Mouse (Mus musculus) liver, embryonic 12.5 days (tissue): ENCODE results near the gene Nrxn3. TPM values are rescaled to one million over a fixed set of nuclear protein-coding genes. Genes with fewer than 3 reads are reported as not detected.

ENCODE experiments used
- ATAC-seq: fragments of 200-750 bp; cut with Nextera tagmentation; 2 replicates; pipeline ENCODE4 v1.8.0; 2017; ENCODE audit warnings: moderate number of reproducible peaks, mild to moderate bottlenecking, moderate library complexity
- H3K27ac ChIP-seq: fragments of 300-500 bp; sonication (generic); 2 replicates; pipeline ENCODE4 v1.5.1; 2016; ENCODE audit warnings: mild to moderate bottlenecking
- H3K27me3 ChIP-seq: fragments of 300-500 bp; sonication (generic); replicated peaks from 2 replicates; pipeline ENCODE4 v1.6.1; 2016; ENCODE audit warnings: mild to moderate bottlenecking, moderate library complexity
- H3K36me3 ChIP-seq: fragments of 300-500 bp; sonication (generic); 2 replicates; pipeline ENCODE4 v1.6.1; 2016; ENCODE audit warnings: mild to moderate bottlenecking, moderate library complexity
- H3K4me1 ChIP-seq: fragments of 300-500 bp; sonication (generic); 2 replicates; pipeline ENCODE4 v1.6.1; 2016
- H3K4me2 ChIP-seq: fragments of 300-500 bp; sonication (generic); 2 replicates; pipeline ENCODE4 v1.6.1; 2016; ENCODE audit warnings: mild to moderate bottlenecking, moderate library complexity
- H3K4me3 ChIP-seq: fragments of 300-500 bp; sonication (generic); 2 replicates; pipeline ENCODE4 v1.5.1; 2016; ENCODE audit warnings: mild to moderate bottlenecking, moderate library complexity
- H3K9ac ChIP-seq: fragments of 300-500 bp; sonication (generic); 2 replicates; pipeline ENCODE4 v1.6.1; 2016; ENCODE audit warnings: mild to moderate bottlenecking, moderate library complexity
- H3K9me3 ChIP-seq: fragments of 300-500 bp; sonication (generic); replicated peaks from 2 replicates; pipeline ENCODE4 v1.6.1; 2016; ENCODE audit warnings: mild to moderate bottlenecking, moderate library complexity
- WGBS: fragments of 180-500 bp; shearing (Covaris S2); methylation state at CpG from one replicate; pipeline ENCODE4 v1.1.7; 2016; ENCODE audit not compliant: insufficient replicate concordance; 5-methylcytosine and 5-hydroxymethylcytosine counted together
- polyA plus RNA-seq: library from polyadenylated mRNA; unstranded; fragments of >200 nt; fragmentation: Nextera tagmentation; extraction: Ambion mirVana; gene quantifications from 2 replicates; pipeline ENCODE4 v1.2.1, GENCODE M21; 2016

Nrxn3 gene
- polyA plus RNA-seq, 1 experiment from 2014 or later, result 1.4 TPM

GRCm38 (mm10) chr12:89260076-89260475, 537.4 kb downstream of the Nrxn3 start:
- Histone ChIP-seq H3K4me1 (no peaks in the 10 kb centered on the region), H3K9me3 (peaks cover 5% of the 10 kb centered on the region; the same call in 1 of the 2 replicates), H3K27ac (no peak overlapping the region), H3K4me3 (no peak overlapping the region), H3K4me2 (no peak overlapping the region), H3K27me3 (no peaks in the 10 kb centered on the region), H3K36me3 (no peaks in the 10 kb centered on the region), H3K9ac (no peak overlapping the region)
- ATAC-seq, result no peak
- WGBS, result 76% methylated on average over 24 of the region's 24 CpGs

GRCm38 (mm10) chr12:89262261-89262660, 539.6 kb downstream of the Nrxn3 start:
- H3K4me1 ChIP-seq, result no peaks in the 10 kb centered on the region
- ATAC-seq, result no peak
- H3K27ac ChIP-seq, result no peak overlapping the region
- 49% methylated on average over 1 of the region's 1 CpGs for WGBS
- H3K9ac ChIP-seq, result no peak overlapping the region
- H3K36me3 ChIP-seq, result no peaks in the 10 kb centered on the region
- H3K9me3 ChIP-seq, result peaks cover 5% of the 10 kb centered on the region; the same call in 1 of the 2 replicates
- no peak overlapping the region for H3K4me2 ChIP-seq
- H3K4me3 ChIP-seq, result no peak overlapping the region
- H3K27me3 ChIP-seq, result no peaks in the 10 kb centered on the region

GRCm38 (mm10) chr12:89282362-89283343, 560.0 kb downstream of the Nrxn3 start:
- 52% methylated on average over 6 of the region's 6 CpGs for WGBS
- H3K4me2 ChIP-seq, result no peak overlapping the region
- H3K4me1 ChIP-seq, result no peaks in the 10 kb centered on the region
- ATAC-seq, result no peak
- H3K27ac ChIP-seq, result no peak overlapping the region
- H3K4me3 ChIP-seq, result no peak overlapping the region
- no peaks in the 10 kb centered on the region for H3K36me3 ChIP-seq
- no peaks in the 10 kb centered on the region for H3K9me3 ChIP-seq
- H3K27me3 ChIP-seq, result no peaks in the 10 kb centered on the region
- no peak overlapping the region for H3K9ac ChIP-seq

GRCm38 (mm10) chr12:89284412-89284811, 561.7 kb downstream of the Nrxn3 start:
- no peaks in the 10 kb centered on the region for H3K4me1 ChIP-seq
- 75% methylated on average over 3 of the region's 3 CpGs for WGBS
- no peaks in the 10 kb centered on the region for H3K9me3 ChIP-seq
- no peak for ATAC-seq
- H3K36me3 ChIP-seq, result no peaks in the 10 kb centered on the region
- H3K27me3 ChIP-seq, result no peaks in the 10 kb centered on the region
- H3K9ac ChIP-seq, result no peak overlapping the region
- no peak overlapping the region for H3K4me3 ChIP-seq
- H3K4me2 ChIP-seq, result no peak overlapping the region
- no peak overlapping the region for H3K27ac ChIP-seq

- Histone ChIP-seq H3K4me1 (no peaks in the 10 kb centered on the region), H3K36me3 (no peaks in the 10 kb centered on the region), H3K4me2 (no peak overlapping the region), H3K27me3 (no peaks in the 10 kb centered on the region), H3K9me3 (no peaks in the 10 kb centered on the region), H3K4me3 (no peak overlapping the region), H3K27ac (no peak overlapping the region), H3K9ac (no peak overlapping the region)
- ATAC-seq, result no peak
- WGBS, result 37% methylated on average over 4 of the region's 4 CpGs
These were observed 564.4 kb downstream of the Nrxn3 start for GRCm38 (mm10) chr12:89287037-89287436.

GRCm38 (mm10) chr12:89289589-89290274, 567.1 kb downstream of the Nrxn3 start:
- no peaks in the 10 kb centered on the region for H3K36me3 ChIP-seq
- no peak overlapping the region for H3K9ac ChIP-seq
- WGBS, result 53% methylated on average over 4 of the region's 4 CpGs
- no peaks in the 10 kb centered on the region for H3K4me1 ChIP-seq
- no peak overlapping the region for H3K4me2 ChIP-seq
- no peaks in the 10 kb centered on the region for H3K9me3 ChIP-seq
- H3K4me3 ChIP-seq, result no peak overlapping the region
- no peak overlapping the region for H3K27ac ChIP-seq
- no peaks in the 10 kb centered on the region for H3K27me3 ChIP-seq
- ATAC-seq, result no peak

- ATAC-seq, result no peak
- H3K4me2 ChIP-seq, result no peak overlapping the region
- 35% methylated on average over 4 of the region's 4 CpGs for WGBS
- no peaks in the 10 kb centered on the region for H3K4me1 ChIP-seq
- no peak overlapping the region for H3K4me3 ChIP-seq
- no peak overlapping the region for H3K9ac ChIP-seq
- no peaks in the 10 kb centered on the region for H3K36me3 ChIP-seq
- no peaks in the 10 kb centered on the region for H3K27me3 ChIP-seq
- H3K9me3 ChIP-seq, result no peaks in the 10 kb centered on the region
- no peak overlapping the region for H3K27ac ChIP-seq
These were observed 568.3 kb downstream of the Nrxn3 start for GRCm38 (mm10) chr12:89290736-89291574.

- no peak for ATAC-seq
- no peaks in the 10 kb centered on the region for H3K9me3 ChIP-seq
- H3K36me3 ChIP-seq, result no peaks in the 10 kb centered on the region
- 40% methylated on average over 4 of the region's 4 CpGs for WGBS
- no peak overlapping the region for H3K27ac ChIP-seq
- H3K27me3 ChIP-seq, result no peaks in the 10 kb centered on the region
- H3K4me2 ChIP-seq, result no peak overlapping the region
- no peak overlapping the region for H3K4me3 ChIP-seq
- H3K4me1 ChIP-seq, result no peaks in the 10 kb centered on the region
- H3K9ac ChIP-seq, result no peak overlapping the region
These were observed 579.3 kb downstream of the Nrxn3 start for GRCm38 (mm10) chr12:89302011-89302410.

- Histone ChIP-seq H3K4me2 (no peak overlapping the region), H3K4me3 (no peak overlapping the region), H3K4me1 (no peaks in the 10 kb centered on the region), H3K9ac (no peak overlapping the region), H3K27me3 (no peaks in the 10 kb centered on the region), H3K36me3 (no peaks in the 10 kb centered on the region), H3K9me3 (no peaks in the 10 kb centered on the region), H3K27ac (no peak overlapping the region)
- ATAC-seq, result no peak
- WGBS, result 59% methylated on average over 1 of the region's 1 CpGs
These were observed 587.5 kb downstream of the Nrxn3 start for GRCm38 (mm10) chr12:89310200-89310599.

GRCm38 (mm10) chr12:89312586-89312985, 589.9 kb downstream of the Nrxn3 start:
- ATAC-seq, result no peak
- no peak overlapping the region for H3K4me2 ChIP-seq
- whole genome bisulfite sequencing, result 15% methylated on average over 1 of the region's 1 CpGs
- no peak overlapping the region for H3K27ac ChIP-seq
- H3K4me3 ChIP-seq, result no peak overlapping the region
- H3K9ac ChIP-seq, result no peak overlapping the region
- no peaks in the 10 kb centered on the region for H3K9me3 ChIP-seq
- no peaks in the 10 kb centered on the region for H3K4me1 ChIP-seq
- no peaks in the 10 kb centered on the region for H3K36me3 ChIP-seq
- no peaks in the 10 kb centered on the region for H3K27me3 ChIP-seq

- Histone ChIP-seq H3K36me3 (no peaks in the 10 kb centered on the region), H3K9ac (no peak overlapping the region), H3K27me3 (no peaks in the 10 kb centered on the region), H3K4me1 (no peaks in the 10 kb centered on the region), H3K9me3 (no peaks in the 10 kb centered on the region), H3K4me3 (no peak overlapping the region), H3K4me2 (no peak overlapping the region), H3K27ac (no peak overlapping the region)
- ATAC-seq, result no peak
- WGBS, result 54% methylated on average over 8 of the region's 8 CpGs
These were observed 603.3 kb downstream of the Nrxn3 start for GRCm38 (mm10) chr12:89325864-89326560.
